Mouse (Mus musculus) cerebellum, adult 18-20 months (tissue): ENCODE results near the gene Adamtsl1.

Experiments
- DNase-seq, 2 experiments: peaks; one replicate each; pipeline ENCODE4 v3.0.0; 2021

Gene Adamtsl1

DNA sequence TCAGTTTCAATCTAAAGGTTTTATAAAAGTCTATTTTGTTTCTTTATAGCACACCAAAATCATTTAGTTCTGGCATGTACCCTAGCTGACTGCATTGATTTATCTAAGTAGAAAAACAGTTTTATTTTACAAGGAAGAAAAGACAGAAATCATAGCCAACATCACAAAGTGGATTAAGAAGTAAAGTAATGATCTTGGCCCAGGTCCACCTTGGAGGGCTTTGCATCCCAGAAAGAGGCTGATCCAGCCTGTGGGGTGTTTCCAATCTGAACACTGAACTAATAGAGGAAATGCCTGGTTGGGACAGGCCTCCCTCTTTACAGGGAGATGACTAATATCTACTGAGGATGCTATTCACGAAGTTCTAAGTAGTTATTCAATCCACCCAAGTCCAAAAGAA lies 163.6 kb downstream of the Adamtsl1 start:
- no peak for DNase-seq

DNA sequence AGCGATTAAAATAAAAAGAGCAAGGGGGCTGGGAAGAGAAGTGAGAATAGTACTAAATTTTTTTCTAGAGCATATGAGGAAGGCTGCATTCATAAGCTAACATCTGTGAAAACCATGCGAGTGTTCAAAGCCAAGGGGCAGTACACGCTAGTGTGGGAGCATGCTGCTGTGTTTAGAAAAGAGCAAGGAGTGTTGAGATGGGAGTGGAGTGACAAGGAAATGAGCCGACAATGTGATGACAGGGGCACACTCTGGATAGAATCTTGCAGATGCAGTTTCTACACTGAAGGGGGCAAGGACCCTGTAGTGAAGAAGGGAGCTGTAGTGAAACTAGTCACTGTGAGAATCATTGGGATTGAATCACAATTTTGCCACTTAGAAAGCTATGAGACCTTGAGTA lies 172.2 kb downstream of the Adamtsl1 start:
- no peak for DNase-seq

DNA sequence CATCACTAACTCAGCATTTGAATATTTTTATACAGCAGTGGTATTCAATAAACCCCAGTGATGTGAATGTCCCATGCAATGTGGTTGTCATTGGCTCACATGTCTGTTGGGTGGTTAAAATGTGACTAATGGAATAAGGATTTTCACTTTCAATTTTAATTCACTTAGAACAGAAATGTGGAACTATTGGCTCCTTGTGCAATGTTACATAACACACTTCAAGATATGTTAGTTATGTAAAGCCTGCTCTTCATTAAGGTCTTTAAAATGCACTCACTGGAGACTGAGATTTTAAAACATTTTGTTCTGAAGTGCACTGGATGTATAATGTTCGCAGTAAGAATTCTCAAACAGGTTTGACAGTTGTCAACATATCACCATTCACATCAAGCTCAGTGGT lies 181.3 kb downstream of the Adamtsl1 start:
- DNase-seq: no peak

DNA sequence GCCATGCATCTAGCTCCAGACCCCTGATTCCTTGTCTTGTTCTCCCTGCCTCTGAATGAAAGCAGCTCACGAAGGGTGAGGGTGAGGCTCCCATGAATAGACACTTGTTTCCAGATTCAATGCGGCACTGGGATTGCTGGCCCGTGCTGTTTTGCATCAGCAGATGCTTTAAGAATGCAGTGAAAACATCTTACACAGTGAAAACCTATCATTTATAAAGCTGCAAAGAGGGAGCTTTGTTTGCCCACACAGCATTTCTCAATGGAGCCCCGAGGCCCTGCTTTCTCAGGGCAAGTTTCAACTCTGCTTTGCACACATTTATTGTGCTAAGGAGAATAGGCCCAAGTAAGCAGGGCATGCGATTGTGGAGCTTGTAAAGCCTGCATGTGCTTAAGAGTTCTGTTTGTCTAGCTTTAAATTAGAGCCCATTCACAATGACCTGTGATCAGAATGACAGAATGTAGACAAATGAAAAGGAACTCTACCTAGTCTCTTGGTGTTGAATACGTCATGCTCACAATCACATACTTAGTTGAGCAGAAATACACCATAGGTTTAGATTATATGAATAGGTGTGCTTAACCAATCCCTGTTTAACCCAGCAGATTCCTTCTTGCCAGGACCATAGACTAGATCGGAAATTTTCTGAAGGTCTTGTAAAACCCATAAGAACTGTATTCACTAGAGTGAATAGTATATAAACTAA lies 193.5 kb downstream of the Adamtsl1 start:
- no peak for DNase-seq

DNA sequence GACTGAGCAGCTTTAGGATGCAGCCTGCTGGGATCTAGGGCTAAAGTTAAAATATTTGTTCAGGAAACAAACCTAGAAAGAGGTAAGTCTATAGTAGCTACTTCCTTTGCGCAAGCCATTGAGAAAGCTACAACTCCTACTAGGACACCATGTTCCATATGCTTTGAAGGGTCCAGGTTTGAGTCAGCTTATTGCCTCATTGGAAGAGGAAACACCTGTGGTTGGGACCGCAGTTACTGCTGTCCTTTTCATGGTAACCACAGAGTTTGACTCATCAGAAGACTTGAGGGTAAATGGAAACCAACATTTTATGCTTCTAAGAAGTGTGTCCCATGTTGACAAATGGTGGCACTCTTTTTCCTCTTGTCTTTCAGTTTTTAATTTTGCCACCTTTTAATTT lies 195.7 kb downstream of the Adamtsl1 start:
- DNase-seq: no peak

DNA sequence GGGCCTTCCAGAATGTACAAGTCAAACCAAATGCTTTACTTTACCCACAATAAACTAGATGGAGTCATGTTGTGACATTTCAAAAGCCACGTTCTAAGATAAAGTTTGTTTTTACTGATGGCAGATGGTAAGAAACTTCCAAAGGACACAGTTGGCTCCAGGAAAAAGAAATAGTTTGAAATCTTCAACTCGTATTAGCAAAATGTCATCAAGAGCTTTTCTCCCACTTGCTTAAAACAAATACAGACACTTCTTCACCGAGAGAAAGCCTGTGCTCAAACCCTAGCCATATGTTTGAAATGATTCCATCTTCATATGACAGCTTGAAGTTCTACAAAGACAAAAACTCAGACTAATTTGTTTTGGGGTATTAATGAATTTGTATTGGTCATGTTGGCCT lies 211.0 kb downstream of the Adamtsl1 start:
- DNase-seq: no peak

DNA sequence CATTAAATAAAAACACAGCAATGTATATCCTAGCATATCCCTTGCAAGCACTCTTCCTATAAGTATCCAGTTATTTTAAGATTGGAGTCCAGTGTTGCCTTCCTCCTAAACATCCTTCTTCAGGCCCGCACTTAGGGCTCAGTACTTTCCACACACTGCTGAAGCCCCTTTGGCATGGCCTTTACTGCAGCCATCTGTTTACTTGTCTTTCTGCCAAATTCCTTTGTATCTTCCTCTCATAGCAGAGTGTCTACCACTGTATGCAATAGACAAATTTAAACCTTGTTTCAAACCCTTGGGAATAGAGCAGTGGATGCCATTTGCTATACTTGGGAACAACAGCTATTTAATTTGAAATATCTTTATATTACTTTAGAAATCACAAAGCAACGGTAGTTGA lies 213.8 kb downstream of the Adamtsl1 start:
- peak; percentile 46 to 49 for DNase-seq

DNA sequence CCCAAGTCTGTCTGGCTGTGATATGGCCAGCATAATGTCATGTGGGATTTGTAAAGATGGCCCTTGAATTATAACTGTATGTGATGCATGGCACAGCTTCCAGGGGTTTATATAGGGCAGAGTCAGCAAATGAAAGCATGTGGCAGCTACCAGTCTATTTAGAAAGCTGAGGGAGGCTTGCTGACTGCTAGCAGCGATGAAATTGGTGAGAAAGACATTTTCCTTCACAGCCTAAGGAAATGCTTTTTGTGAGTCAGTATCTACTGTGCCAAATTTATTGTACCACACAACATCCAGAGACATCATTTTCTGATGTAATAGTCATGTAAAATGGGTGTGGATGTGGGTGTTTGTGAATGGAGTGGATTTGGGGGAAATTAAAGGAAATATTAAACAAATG lies 214.4 kb downstream of the Adamtsl1 start:
- no peak for DNase-seq

DNA sequence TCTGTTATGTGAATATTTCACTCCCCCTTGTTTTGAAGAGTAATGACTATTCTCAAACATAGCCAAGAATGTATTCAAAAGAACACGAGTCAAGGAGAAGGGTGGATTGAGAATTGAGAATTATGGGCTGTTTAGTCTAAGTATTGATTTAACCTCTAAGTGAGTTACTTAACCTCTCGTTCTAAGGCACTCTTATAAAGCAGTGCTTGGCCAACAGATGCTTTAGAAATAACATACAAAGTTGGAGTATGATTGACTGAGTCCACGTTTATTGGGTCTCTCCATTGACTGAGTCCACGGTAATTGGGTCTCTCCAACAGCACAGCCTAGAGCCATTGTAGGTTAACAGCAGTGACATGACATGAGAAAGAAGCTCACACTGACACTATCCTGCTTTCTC lies 226.5 kb downstream of the Adamtsl1 start:
- no peak for DNase-seq

DNA sequence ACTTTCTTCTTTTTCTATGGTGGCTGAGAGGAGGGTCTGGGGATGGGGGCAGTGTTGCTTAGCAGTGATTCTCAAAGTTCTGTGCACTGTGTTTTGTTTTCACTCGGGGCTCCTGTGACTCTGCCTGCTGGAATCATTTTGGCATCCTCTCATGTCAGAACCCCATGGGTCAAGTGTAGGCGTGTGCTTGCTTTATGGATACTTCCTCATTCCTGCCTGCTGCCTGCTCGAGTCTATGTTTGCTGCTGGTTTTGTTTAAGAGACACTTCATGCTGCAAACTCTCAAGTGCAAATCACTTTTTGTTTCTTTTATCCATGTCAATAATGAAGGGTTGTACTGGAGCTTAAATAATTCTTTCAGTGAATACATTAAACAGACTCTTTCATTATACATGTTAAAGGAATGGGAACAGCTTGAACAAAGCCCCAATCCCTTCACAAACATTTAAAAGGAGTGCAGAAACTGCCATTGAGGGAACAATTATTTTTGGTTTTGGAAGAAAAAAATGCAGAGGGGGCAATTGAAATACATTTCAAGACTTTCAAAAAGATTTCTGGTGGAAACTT lies 227.9 kb downstream of the Adamtsl1 start:
- DNase-seq: no peak

DNA sequence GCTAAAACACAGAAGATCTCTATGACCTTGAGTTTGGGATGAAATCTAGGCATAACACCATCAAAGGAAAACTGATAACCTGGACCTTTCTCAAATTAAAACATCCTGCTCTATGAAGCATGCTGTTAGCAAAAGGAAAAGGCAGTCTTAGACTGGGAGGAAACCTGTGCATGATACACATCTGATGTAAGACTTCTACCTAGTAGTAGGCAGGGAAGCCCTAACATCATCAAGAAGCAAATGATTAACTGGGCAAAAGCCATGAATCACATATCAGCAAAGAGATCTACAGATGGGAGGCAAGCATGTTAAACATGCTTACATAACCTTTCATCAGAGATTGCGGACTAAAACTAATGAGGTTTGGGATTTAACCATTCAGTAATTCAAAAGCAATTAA lies 229.5 kb downstream of the Adamtsl1 start:
- DNase-seq: no peak

DNA sequence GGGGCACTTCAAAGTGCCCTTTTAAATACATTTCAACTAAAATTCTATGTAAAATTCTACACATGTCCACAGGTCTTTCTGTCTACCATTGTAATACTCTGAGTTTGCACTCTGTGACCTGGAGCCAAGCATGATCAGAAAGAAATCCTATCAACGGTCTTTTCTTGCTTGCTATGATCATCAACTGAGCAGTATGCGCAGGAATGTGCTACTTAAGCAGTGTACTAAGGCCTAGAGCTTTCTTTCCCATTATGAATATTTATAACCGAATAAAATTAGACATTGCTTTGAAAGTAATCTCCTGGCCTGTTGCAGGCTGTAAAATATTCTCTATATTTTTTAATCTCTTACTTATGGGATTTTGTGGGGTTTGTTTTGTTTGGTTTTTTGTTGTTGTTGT lies 248.7 kb downstream of the Adamtsl1 start:
- no peak for DNase-seq

DNA sequence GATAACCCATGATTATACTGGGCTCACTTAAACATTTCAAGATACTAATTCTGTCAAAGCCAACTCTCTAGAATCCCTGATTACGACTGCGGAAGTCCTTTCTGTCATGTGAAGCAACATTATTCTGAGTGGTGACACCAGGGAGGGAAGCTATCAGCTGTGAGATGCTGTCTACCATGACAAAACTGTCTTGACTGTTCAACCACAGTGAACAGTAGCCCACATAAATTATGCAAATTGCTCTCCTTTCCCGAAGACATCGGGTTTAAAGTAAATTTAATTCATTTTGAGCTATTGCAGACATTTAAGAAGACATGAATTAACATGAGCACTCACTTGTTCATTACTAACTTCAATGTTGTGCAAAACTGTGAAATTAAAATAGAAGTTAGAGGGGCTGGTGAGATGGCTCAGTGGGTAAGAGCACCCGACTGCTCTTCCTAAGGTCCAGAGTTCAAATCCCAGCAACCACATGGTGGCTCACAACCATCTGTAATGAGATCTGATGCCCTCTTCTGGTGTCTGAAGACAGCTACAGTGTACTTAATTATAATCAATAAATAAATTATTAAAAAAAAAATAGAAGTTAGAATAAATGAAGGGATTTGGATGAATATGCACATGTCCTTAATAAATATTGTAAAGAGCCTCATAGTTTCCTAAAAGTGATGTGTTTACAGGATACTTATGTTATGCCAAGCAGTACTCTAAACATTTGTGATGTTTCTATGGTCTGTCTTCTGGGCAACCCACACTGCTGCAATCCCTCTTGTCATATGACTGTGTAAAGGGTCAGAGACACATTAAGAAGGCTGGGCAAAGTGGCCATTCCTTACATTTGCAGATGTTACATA lies 249.4 kb downstream of the Adamtsl1 start:
- DNase-seq: no peak

DNA sequence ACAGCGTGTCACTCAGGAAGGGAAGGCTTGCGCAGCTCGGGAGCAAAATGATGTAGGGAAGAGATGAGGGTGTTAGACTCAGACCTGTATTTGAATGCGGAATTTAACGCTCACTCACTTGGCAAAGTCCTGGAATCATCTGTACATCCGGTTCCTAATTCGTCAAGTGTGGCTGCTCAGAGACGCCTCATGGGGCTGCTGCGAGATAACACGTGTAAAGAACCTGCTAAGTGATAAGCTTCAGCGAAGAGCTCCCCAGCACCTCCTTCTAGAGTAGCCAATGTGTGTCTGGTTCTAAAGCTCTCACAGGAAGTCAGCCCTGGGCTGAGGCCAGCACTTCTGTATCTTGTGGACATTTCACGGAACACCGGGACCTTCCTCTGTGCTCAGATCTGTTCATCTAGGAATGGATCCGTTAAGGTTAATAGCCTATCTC lies 250.1 kb downstream of the Adamtsl1 start:
- DNase-seq: no peak

DNA sequence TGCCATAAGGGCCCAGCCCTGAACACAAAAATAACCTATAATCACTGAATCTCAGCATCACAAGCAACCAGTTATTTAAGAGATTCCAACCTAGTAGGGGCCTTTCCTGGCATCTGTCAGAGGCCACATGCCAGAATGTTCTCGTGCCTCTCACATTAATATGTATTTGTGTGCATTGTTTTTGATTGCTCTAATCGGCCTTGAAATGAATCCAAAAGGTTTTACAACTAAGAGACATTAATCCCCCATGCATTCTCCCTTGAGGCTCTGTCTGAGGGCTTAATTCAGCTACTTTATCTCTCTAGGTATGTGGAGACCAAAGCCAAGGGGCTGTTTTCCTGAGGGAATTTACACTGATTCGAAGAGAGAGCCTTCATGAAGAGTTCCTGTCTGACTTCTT lies 250.5 kb downstream of the Adamtsl1 start:
- no peak for DNase-seq

DNA sequence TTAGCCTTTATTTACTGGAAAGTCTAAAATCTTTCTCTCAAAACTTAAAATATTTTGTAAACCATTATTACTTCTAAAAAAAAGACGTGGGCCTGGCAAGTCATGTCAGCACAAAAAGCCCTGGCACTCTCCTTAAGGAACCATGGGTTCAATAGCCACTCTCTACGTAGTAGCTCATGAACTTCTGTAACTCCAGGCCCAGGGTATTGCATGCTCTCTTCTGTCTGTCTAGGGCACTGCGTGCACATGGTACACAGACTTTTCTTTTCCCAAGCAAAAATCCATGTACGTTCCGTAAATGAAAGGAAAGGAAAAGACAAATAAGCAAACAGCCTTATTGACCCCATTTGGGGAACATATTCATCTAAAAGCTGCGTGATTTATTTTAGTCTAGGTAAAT lies 253.7 kb downstream of the Adamtsl1 start:
- DNase-seq: no peak

DNA sequence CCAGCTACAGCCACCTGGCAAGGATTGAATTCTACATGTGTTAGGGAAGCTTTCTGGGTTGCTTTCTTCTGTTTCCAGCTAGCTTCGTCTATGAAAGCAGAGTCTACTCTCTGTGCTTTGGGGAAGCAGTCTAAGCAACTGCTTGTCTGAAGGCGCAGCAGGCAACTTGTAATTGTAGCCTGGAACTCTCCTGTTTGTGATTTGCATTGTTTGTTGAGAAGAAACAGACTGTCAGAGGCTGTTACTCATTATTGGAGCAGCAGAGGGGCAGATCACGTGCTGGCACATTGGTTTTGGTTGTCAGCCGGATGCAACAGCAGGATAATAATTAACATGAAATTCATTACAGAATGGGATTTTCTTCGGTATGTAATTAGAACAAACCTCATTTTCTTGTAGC lies 254.1 kb downstream of the Adamtsl1 start:
- no peak for DNase-seq

DNA sequence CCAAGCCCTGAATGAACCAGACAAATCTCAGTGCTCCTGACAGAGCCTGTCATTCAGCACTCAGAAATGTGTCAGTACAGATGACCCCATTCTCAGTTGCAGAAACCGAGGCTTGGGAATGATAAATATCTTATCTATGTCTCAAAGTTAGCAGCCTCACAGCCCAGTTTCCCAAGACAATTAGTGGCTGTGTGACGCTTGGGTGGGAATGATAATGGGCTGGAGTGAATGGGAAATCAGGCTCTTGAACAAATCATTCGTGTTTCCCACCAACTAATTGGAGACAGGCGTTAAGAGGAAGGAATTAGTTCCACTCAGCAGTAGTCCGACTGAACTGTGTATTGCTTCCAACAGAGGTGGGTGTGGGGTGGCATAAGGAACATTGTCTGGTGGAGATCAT lies 268.5 kb downstream of the Adamtsl1 start:
- no peak for DNase-seq

DNA sequence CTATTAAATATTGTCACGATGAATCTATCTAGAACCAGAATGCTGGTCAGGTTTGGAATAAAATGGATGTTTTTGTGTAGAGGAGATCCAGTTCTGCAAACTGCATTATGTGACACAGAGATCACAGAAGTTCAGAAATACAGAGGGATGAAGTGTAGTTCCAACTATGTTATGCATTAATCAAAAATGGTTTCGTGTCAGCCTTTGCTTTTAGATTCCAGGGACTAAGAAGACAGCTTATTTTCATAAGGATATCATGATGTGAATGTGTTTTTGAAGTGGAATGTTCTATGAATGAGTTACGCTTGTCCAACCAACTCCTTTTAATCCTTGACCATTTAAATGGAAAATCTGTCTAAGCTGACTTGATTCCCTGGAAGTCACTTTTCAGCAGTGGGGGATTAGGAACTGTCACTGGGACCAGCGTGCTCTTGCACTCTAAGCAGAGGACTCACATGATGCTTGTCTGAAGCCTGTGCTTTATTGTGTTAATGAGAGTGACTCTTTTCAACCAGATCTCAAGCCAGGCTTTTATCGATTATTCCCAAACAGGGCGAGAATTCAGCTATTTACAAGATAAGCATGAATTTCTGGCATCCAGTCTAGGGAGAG lies 269.9 kb downstream of the Adamtsl1 start:
- DNase-seq: no peak

DNA sequence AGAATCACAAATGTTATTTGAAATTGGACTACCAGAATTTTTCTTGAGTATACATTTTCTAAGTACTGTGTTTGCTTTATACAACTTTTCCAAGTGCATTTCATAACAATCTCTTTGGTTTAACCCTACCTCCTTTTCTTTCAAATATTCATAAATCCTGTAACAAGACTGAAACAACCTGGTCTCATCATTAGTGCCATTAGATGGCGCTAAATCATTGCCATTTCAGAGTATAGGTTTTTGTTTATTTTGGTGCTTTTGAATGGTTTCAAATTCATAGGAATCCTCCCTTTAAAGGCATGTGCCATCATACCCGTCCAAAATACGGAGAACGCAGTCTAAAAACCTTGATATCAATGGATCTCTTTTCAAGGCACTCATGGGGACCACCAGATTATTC lies 270.5 kb downstream of the Adamtsl1 start:
- DNase-seq: peak in 1 of 2 experiments; percentile 7

DNA sequence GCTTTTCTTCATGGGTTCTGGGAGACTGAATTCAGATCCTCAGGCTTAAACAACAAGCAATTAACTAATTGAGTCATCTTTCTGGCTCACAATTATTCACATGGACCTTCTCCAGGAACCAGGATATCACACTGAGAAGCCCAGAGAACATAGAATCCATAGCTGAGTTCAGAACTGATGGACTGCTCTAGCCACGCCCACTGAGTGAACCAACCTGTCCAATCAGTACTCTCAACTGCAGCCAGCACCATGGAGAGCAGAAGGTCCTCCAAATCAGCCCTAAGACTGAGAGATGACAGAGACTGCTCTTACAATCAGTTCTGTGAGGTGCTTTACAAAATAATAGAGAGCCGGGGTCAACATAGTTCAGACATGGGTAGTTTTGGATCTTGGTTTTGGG lies 276.3 kb downstream of the Adamtsl1 start:
- no peak for DNase-seq

DNA sequence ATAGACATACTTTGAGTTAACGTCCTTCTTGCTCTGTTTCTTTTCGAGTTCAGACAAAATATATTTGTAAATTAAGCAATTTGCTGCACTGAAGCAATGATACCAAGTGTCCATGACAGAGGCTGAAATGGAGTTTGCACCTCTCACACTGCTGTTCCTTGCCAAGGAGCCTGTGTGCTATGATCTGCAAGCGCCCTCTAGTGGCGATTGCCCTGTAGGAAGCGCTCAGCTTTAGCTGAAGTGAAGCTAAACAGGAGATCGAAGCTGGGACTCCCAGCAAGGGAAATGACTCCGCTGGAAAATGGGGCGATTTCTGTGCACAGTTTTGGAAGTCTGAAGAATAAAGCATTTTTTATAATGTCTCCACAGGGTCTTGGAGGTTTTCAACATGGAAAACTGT lies 287.8 kb downstream of the Adamtsl1 start:
- peak; percentile 80 to 88 for DNase-seq

DNA sequence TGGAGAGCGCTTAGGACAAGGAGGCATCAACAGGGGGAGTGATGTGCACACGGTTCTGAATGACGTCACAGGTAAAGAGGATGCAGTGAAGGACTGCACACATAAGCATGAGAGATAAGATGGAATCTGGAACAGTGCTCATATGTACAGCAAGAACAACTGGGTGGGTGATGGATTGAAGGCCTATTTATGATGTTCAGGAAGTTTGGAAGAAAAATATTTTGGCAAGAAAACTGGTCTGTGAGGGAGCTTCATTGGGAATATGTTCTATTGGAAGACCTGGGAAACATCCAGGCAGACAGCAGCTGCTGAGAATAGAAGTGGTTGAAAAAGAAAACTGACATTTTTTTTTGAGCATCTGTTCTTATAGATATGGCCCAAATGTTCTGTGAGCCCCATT lies 300.4 kb downstream of the Adamtsl1 start:
- DNase-seq: no peak

DNA sequence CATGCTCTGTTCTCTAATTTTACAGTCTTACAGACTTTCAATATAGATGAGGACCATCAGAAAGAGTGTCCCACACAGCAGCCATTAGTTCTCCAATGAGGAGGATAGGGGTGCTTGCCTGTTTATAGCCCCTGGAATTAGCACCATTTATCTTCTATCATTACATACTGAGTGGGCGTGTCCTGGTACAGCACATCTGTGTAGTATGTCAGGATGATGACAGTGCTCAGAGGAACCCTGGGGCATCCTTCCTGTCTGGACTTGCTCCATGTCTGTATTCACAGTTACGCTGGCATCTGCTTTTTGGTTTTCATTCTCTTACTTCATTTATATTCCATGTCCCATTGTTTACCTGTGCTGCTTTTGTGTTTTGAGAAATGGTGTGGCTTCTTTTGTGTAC lies 304.5 kb downstream of the Adamtsl1 start:
- DNase-seq: no peak
